Mouse (Mus musculus) hindbrain, postnatal 0 days (tissue): ENCODE measurements at regions not wholly inside any gene's neighbourhood (a gene's known extent, or its start where the extent isn't known, plus 50 kb on each side); places are given as distances from the start of the nearest gene placed in this dataset.
A peak's percentile ranks its signal among the peaks of the same experiment; 100 is the strongest.

ENCODE experiments used
- ATAC-seq: fragments of 200-750 bp; cut with Nextera tagmentation; 2 replicates; pipeline ENCODE4 v1.8.0; 2017; ENCODE audit warnings: mild to moderate bottlenecking, moderate TSS enrichment, moderate library complexity
- DNase-seq: peaks from one replicate; pipeline ENCODE4 v3.0.0-alpha.2; 2015; ENCODE audit warnings: low spot score
- H3K27ac ChIP-seq: fragments of 300-500 bp; sonication (generic); 2 replicates; pipeline ENCODE4 v1.5.1; 2014; ENCODE audit warnings: mild to moderate bottlenecking
- H3K27me3 ChIP-seq: fragments of 300-500 bp; sonication (generic); 2 replicates; pipeline ENCODE4 v1.6.1; 2014; ENCODE audit warnings: low read length, mixed read lengths; ENCODE audit not compliant: insufficient read depth
- H3K36me3 ChIP-seq: fragments of 300-500 bp; sonication (generic); 2 replicates; pipeline ENCODE4 v1.6.1; 2014; ENCODE audit warnings: low read length, mixed read lengths; ENCODE audit not compliant: insufficient read depth
- H3K4me1 ChIP-seq: fragments of 300-500 bp; sonication (generic); 2 replicates; pipeline ENCODE4 v1.6.1; 2014; ENCODE audit warnings: antibody characterized with exemption, low read length, mixed read lengths; ENCODE audit not compliant: insufficient read depth
- H3K4me2 ChIP-seq: fragments of 300-500 bp; sonication (generic); 2 replicates; pipeline ENCODE4 v1.6.1; 2014; ENCODE audit warnings: low read depth, mild to moderate bottlenecking, low read length, moderate library complexity, mixed read lengths
- H3K4me3 ChIP-seq: fragments of 300-500 bp; sonication (generic); 2 replicates; pipeline ENCODE4 v1.5.1; 2014; ENCODE audit warnings: low read length
- H3K9ac ChIP-seq: fragments of 300-500 bp; sonication (generic); replicated peaks from 2 replicates; pipeline ENCODE4 v1.6.1; 2014; ENCODE audit warnings: mild to moderate bottlenecking, low read length, moderate library complexity, mixed read lengths
- H3K9me3 ChIP-seq: fragments of 300-500 bp; sonication (generic); 2 replicates; pipeline ENCODE4 v1.6.1; 2016; ENCODE audit warnings: low read length, mixed read lengths
- CTCF ChIP-seq: IDR thresholded peaks from 2 replicates; pipeline ENCODE4 v1.5.1; 2016; ENCODE audit warnings: antibody characterized with exemption, control low read depth, low read depth
- WGBS: fragments of 180-500 bp; shearing (Covaris S2); extraction: QIAGEN DNeasy Blood & Tissue Kit; methylation state at CpG from one replicate; pipeline ENCODE4 v1.1.7; 2014; 5-methylcytosine and 5-hydroxymethylcytosine counted together

- no peaks in the 10 kb centered on the region for H3K27me3 ChIP-seq
- H3K4me3 ChIP-seq, result no peak overlapping the region
- 91% methylated on average over 3 of the region's 3 CpGs for WGBS
- H3K9me3 ChIP-seq, result no peaks in the 10 kb centered on the region
- no peak for TF ChIP-seq CTCF
- no peak overlapping the region for H3K4me2 ChIP-seq
- no peak overlapping the region for H3K27ac ChIP-seq
- no peaks in the 10 kb centered on the region for H3K36me3 ChIP-seq
- H3K4me1 ChIP-seq, result no peaks in the 10 kb centered on the region
- H3K9ac ChIP-seq, result no peak overlapping the region
- ATAC-seq, result no peak
- no peak for DNase-seq
These were observed 616.0 kb downstream of the Ryr2 start for GRCm38 (mm10) chr13:11490766-11491165.

DNA sequence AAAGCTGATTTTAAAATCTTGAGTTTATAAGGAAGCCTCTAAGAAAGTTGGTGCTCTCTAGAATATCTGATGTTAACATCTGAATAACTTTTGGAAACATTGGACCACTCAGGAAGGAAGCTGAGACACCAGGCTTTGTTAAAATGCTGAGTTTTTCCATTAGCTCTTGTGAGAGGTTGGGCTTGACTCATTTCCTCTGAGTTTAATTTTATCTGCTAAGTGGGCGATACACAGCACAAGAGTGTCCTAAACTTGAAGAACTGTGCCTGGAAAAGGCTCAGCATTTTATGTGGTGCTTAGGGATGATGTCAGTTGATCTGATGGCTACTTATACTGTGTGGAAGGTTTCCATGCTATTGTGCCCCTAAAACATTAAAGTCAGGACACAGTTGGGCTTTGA lies 623.6 kb downstream of the Ryr2 start:
- H3K4me2 ChIP-seq, result no peak overlapping the region
- TF ChIP-seq CTCF, result no peak
- H3K36me3 ChIP-seq, result no peaks in the 10 kb centered on the region
- H3K4me3 ChIP-seq, result no peak overlapping the region
- ATAC-seq (no peak), DNase-seq (no peak)
- no peaks in the 10 kb centered on the region for H3K27me3 ChIP-seq
- 70% methylated on average over 1 of the region's 1 CpGs for WGBS
- H3K9ac ChIP-seq, result no peak overlapping the region
- H3K4me1 ChIP-seq, result no peaks in the 10 kb centered on the region
- H3K27ac ChIP-seq, result no peak overlapping the region
- no peaks in the 10 kb centered on the region for H3K9me3 ChIP-seq

DNA sequence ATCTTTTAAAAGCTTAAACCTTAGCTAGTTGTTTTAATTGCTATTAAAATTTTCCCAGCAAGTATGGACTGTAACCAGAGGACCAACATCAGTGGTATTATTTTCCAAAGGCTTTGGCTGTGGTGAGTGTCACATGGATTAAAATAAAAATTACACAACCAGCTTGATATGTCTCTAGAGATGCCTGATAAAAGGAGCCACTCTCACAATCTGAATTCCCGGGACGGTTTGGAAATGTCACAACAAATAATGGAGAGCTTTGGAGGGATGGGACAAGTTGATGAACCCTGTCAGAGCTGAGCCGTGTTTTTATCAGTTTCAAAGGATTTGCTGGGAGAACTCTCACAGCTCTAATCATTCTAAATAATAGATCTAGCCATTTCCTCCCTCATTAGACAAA lies 624.0 kb downstream of the Ryr2 start:
- ATAC-seq (no peak), DNase-seq (no peak)

GRCm38 (mm10) chr13:11460251-11460650 lies 646.5 kb downstream of the Ryr2 start:
- WGBS, result 88% methylated on average over 2 of the region's 2 CpGs
- Histone ChIP-seq H3K27me3 (no peaks in the 10 kb centered on the region), H3K36me3 (no peaks in the 10 kb centered on the region), H3K9me3 (no peaks in the 10 kb centered on the region), H3K4me1 (no peaks in the 10 kb centered on the region), H3K4me2 (no peak overlapping the region), H3K27ac (no peak overlapping the region), H3K4me3 (no peak overlapping the region), H3K9ac (no peak overlapping the region)
- ATAC-seq, result no peak
- no peak for TF ChIP-seq CTCF
- no peak for DNase-seq

More for the DNA sequence above, 624.0 kb downstream of the Ryr2 start:
- H3K4me3 ChIP-seq, result no peak overlapping the region
- no peak overlapping the region for H3K27ac ChIP-seq
- H3K4me1 ChIP-seq, result no peaks in the 10 kb centered on the region
- no peak for TF ChIP-seq CTCF
- no peaks in the 10 kb centered on the region for H3K36me3 ChIP-seq
- H3K4me2 ChIP-seq, result no peak overlapping the region
- no peaks in the 10 kb centered on the region for H3K9me3 ChIP-seq
- H3K9ac ChIP-seq, result no peak overlapping the region
- 51% methylated on average over 3 of the region's 3 CpGs for WGBS
- no peaks in the 10 kb centered on the region for H3K27me3 ChIP-seq

DNA sequence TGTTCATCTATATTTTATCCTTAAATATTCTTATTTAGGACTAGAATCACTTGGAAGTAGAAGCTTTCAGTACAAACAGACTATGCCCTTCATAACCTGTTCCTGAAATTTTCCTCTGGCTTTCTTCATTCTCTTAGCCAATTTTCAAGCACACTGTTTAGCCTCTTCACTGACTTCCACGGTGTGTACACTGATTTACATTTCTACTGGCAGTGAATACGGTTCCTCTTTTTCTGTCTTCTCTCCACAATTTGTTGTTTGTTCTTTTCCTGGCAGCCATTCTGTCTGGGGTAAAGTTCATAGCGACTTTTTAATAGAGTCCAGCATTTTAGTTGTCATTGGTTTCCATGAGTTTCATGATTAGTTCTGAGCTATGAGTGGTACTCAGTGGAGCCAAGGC lies 651.6 kb downstream of the Ryr2 start:
- Histone ChIP-seq H3K9me3 (no peaks in the 10 kb centered on the region), H3K27ac (no peak overlapping the region), H3K4me3 (no peak overlapping the region), H3K4me1 (no peaks in the 10 kb centered on the region), H3K9ac (no peak overlapping the region), H3K27me3 (no peaks in the 10 kb centered on the region), H3K4me2 (no peak overlapping the region), H3K36me3 (no peaks in the 10 kb centered on the region)
- DNase-seq, result peak; percentile 13
- no peak for TF ChIP-seq CTCF
- WGBS, result 54% methylated on average over 3 of the region's 3 CpGs
- peak; percentile 40; the same call in 1 of the 2 replicates for ATAC-seq

DNA sequence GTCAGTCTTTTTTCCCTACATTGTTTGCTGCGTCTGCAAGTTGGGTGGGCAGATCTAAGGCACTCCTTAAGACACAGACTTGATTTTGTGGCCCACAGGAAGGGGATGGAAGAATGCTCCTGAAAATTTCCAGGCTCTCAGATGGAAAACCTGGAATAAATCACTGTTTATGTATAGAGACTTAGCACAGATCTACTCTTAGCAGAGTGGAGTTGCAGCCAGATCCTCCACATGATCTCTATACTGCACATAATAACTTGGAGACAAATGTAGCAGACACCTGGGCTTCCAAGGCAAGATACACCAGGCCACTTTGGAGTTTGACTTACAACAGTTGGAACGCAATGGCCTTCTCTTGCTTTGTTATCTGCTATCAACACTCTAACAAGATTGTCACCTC lies 654.3 kb downstream of the Ryr2 start:
- H3K27ac ChIP-seq, result no peak overlapping the region
- ATAC-seq (no peak), DNase-seq (no peak)
- no peaks in the 10 kb centered on the region for H3K9me3 ChIP-seq
- no peak overlapping the region for H3K9ac ChIP-seq
- no peaks in the 10 kb centered on the region for H3K4me1 ChIP-seq
- no peak for TF ChIP-seq CTCF
- no peak overlapping the region for H3K4me3 ChIP-seq
- WGBS, result 89% methylated on average over 2 of the region's 2 CpGs
- no peaks in the 10 kb centered on the region for H3K27me3 ChIP-seq
- H3K4me2 ChIP-seq, result no peak overlapping the region
- no peaks in the 10 kb centered on the region for H3K36me3 ChIP-seq

GRCm38 (mm10) chr13:11432465-11433339 lies 674.0 kb downstream of the Ryr2 start:
- DNase-seq (no peak), ATAC-seq (no peak)
- 61% methylated on average over 7 of the region's 7 CpGs for WGBS
- no peak overlapping the region for H3K4me3 ChIP-seq
- H3K27ac ChIP-seq, result no peak overlapping the region
- no peaks in the 10 kb centered on the region for H3K27me3 ChIP-seq
- no peaks in the 10 kb centered on the region for H3K4me1 ChIP-seq
- no peaks in the 10 kb centered on the region for H3K36me3 ChIP-seq
- no peak overlapping the region for H3K4me2 ChIP-seq
- H3K9ac ChIP-seq, result no peak overlapping the region
- TF ChIP-seq CTCF, result no peak
- H3K9me3 ChIP-seq, result no peaks in the 10 kb centered on the region
